Mouse (Mus musculus): Measurements from ENCODE around the gene Klhdc1. TPM values are rescaled to one million over a fixed set of nuclear protein-coding genes. Genes with fewer than 3 reads are reported as not detected.

Klhdc1 gene
- total RNA-seq (2012; rRNA removed) (0.23 and 0.26 TPM in 2 replicates), polyA plus RNA-seq (2012; ENCODE audit: insufficient read depth in 1 of 2, insufficient read length in 2 of 2, low read depth in 1 of 2, low replicate concordance in 2 of 2, missing spikeins in 1 of 2) (1 to 10 TPM in 1 of 2 experiments, not detected in 1; 1.1 TPM)

DNA sequence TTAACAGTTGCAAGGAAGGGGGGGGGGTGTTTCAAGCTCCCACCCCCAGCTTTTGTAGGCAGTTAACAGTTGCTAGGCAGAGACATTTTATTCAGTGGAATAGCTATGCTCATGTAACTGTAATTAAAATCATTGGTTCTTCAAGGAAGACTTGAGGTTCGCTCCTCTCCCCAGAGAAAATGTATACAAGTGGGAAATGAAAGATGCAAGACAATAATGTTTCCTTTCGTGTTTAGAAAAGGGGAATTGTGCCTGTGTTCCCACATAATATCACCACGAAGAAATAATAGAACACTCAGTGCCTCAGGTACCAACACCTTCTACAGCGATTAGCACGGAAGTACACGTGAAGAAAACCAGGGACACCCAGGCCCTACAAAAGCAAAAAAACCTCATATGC is at the start of gene Klhdc1:
Gene Klhdc1 (plus strand): TSS at position 301 of the 400 bp plus-strand sequence.
- no peaks in the 10 kb centered on the region; a peak in 1 of 4 replicates for H3K4me1 ChIP-seq (ENCODE audit: control insufficient read depth in 1 of 2, insufficient read depth in 2 of 2, low read length in 2 of 2)
- peaks cover 0 to 7% of the 10 kb centered on the region in 2 experiments; a peak in 3 of 4 replicates for H3K27me3 ChIP-seq (ENCODE audit: control insufficient read depth in 1 of 2, insufficient read depth in 2 of 2, low read length in 2 of 2)
- no peaks in the 10 kb centered on the region for H3K79me2 ChIP-seq (ENCODE audit: control insufficient read depth, insufficient read depth, low read length, poor library complexity)
- no peak within 1 kb of the TSS for H3K27ac ChIP-seq (ENCODE audit: control insufficient read depth, low read depth, low read length)
- no peaks in the 10 kb centered on the region for H3K9me3 ChIP-seq (replicated peaks; ENCODE audit: insufficient read depth, low read length)
- peak within 1 kb of the TSS; percentile 66 for H3K9ac ChIP-seq (ENCODE audit: control insufficient read depth, low read depth, low read length, poor library complexity, severe bottlenecking)
- H3K36me3 ChIP-seq (ENCODE audit: control insufficient read depth in 1 of 2, insufficient read depth in 2 of 2, low read length in 2 of 2) = no peaks in the 10 kb centered on the region
- TF ChIP-seq POLR2AphosphoS5 (IDR thresholded peaks at IDR 0.05; ENCODE audit: borderline replicate concordance, low read depth, low read length) = no peak
- TF ChIP-seq JUND (IDR thresholded peaks at IDR 0.05; ENCODE audit: low read depth, low read length) = no peak
- TF ChIP-seq POLR2A (IDR thresholded peaks at IDR 0.05; ENCODE audit: control insufficient read depth in 1 of 2, insufficient read depth in 1 of 2, low read depth in 1 of 2, low read length in 2 of 2, poor library complexity in 1 of 2) = no peak
- no peak for TF ChIP-seq MAFK (IDR thresholded peaks at IDR 0.05; ENCODE audit: borderline replicate concordance, low read depth, low read length)
- no peak for TF ChIP-seq HCFC1 (IDR thresholded peaks at IDR 0.05; ENCODE audit: low read depth, low read length)
- TF ChIP-seq MEF2A (IDR thresholded peaks at IDR 0.05; ENCODE audit: extremely low read depth, insufficient replicate concordance, low read depth, low read length, poor library complexity, severe bottlenecking) = no peak
- TF ChIP-seq ETS1 (IDR thresholded peaks at IDR 0.05; ENCODE audit: low read depth, low read length) = no peak
- TF ChIP-seq MXI1 (IDR thresholded peaks at IDR 0.05; ENCODE audit: low read depth, low read length) = no peak
- no peak for TF ChIP-seq MAX (IDR thresholded peaks at IDR 0.05; ENCODE audit: low read length)
- no peak for TF ChIP-seq MYC (IDR thresholded peaks at IDR 0.05; ENCODE audit: low read depth, low read length)
- no peak for TF ChIP-seq RCOR1 (IDR thresholded peaks at IDR 0.05; ENCODE audit: low read depth, low read length)
- no peak for TF ChIP-seq USF1 (IDR thresholded peaks at IDR 0.05; ENCODE audit: low read depth, low read length)
- no peak for TF ChIP-seq CHD1 (IDR thresholded peaks at IDR 0.05; ENCODE audit: low read depth, low read length)
- TF ChIP-seq MYB (IDR thresholded peaks at IDR 0.05; ENCODE audit: low read depth, low read length) = no peak
- TF ChIP-seq GABPA (IDR thresholded peaks at IDR 0.05; ENCODE audit: low read depth, low read length) = no peak
- no peak for TF ChIP-seq ZNF384 (IDR thresholded peaks at IDR 0.05; ENCODE audit: low read depth, low read length)
- peak within 1 kb of the TSS; percentile 48 to 64 for H3K4me3 ChIP-seq (ENCODE audit: control insufficient read depth in 1 of 2, insufficient read depth in 1 of 2, low read depth in 2 of 2, low read length in 2 of 2)
- no peak for DNase-seq (ENCODE audit: low read depth, low spot score)

DNA sequence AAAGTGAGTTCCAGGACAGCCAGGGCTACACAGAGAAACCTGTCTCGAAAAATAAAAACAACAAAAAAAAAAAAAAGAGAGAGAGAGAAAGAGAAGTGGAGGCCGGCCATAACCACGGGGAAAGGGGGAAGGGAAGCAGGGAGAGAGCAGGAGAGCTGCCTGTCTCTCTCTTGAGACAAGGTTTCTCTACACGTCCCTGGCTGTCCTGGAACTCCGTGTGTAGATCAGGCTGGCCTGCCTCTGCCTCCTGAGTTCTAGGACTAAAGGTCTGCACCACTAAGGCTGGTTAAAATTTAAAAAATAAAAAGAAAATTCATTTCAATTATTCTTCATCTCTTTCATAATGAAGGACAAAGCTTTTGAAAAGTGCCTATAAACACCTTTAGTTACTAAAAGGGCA is 49.6 kb upstream of the Klhdc1 start:
- H3K4me3 ChIP-seq (ENCODE audit: control insufficient read depth in 1 of 2, insufficient read depth in 1 of 2, low read depth in 2 of 2, low read length in 2 of 2) = no peak overlapping the region
- H3K27ac ChIP-seq (ENCODE audit: control insufficient read depth, low read depth, low read length) = no peak overlapping the region
- H3K36me3 ChIP-seq (ENCODE audit: control insufficient read depth in 1 of 2, insufficient read depth in 2 of 2, low read length in 2 of 2) = peaks cover 6 to 16% of the 10 kb centered on the region in 2 experiments
- no peak overlapping the region for H3K9ac ChIP-seq (ENCODE audit: control insufficient read depth, low read depth, low read length, poor library complexity, severe bottlenecking)
- peaks cover 2 to 11% of the 10 kb centered on the region in 2 experiments for H3K4me1 ChIP-seq (ENCODE audit: control insufficient read depth in 1 of 2, insufficient read depth in 2 of 2, low read length in 2 of 2)
- peaks cover 35% of the 10 kb centered on the region for H3K79me2 ChIP-seq (ENCODE audit: control insufficient read depth, insufficient read depth, low read length, poor library complexity)
- H3K9me3 ChIP-seq (replicated peaks; ENCODE audit: insufficient read depth, low read length) = no peaks in the 10 kb centered on the region
- DNase-seq (ENCODE audit: low read depth, low spot score) = no peak
- no peak for TF ChIP-seq HCFC1 (IDR thresholded peaks at IDR 0.05; ENCODE audit: low read depth, low read length)
- no peak for TF ChIP-seq MYB (IDR thresholded peaks at IDR 0.05; ENCODE audit: low read depth, low read length)
- no peak for TF ChIP-seq MXI1 (IDR thresholded peaks at IDR 0.05; ENCODE audit: low read depth, low read length)
- no peak for TF ChIP-seq NRF1 (IDR thresholded peaks at IDR 0.05; ENCODE audit: insufficient read depth, low read depth, low read length, poor library complexity, severe bottlenecking)
- TF ChIP-seq MEF2A (IDR thresholded peaks at IDR 0.05; ENCODE audit: extremely low read depth, insufficient replicate concordance, low read depth, low read length, poor library complexity, severe bottlenecking) = no peak
- TF ChIP-seq CTCF (IDR thresholded peaks at IDR 0.05 in 2 of 3, conservative IDR thresholded peaks at IDR 0.05 in 1 of 3; ENCODE audit: control insufficient read depth in 1 of 3, insufficient read depth in 1 of 3, low read depth in 2 of 3, low read length in 3 of 3, poor library complexity in 1 of 3, severe bottlenecking in 1 of 3) = no peak
- TF ChIP-seq ZKSCAN1 (IDR thresholded peaks at IDR 0.05; ENCODE audit: low read depth, low read length) = no peak
- TF ChIP-seq USF2 (IDR thresholded peaks at IDR 0.05; ENCODE audit: borderline replicate concordance in 1 of 2, insufficient read depth in 1 of 2, low read depth in 1 of 2, low read length in 2 of 2) = no peak
- no peak for TF ChIP-seq ZMIZ1 (IDR thresholded peaks at IDR 0.05; ENCODE audit: low read depth, low read length)
- no peak for TF ChIP-seq MAZ (IDR thresholded peaks at IDR 0.05; ENCODE audit: low read depth, low read length)
- TF ChIP-seq KAT2A (conservative IDR thresholded peaks at IDR 0.05; ENCODE audit: low read depth, low read length) = no peak
- TF ChIP-seq MAFK (IDR thresholded peaks at IDR 0.05; ENCODE audit: borderline replicate concordance, low read depth, low read length) = no peak
- no peak for TF ChIP-seq POLR2A (IDR thresholded peaks at IDR 0.05; ENCODE audit: control insufficient read depth in 1 of 2, insufficient read depth in 1 of 2, low read depth in 1 of 2, low read length in 2 of 2, poor library complexity in 1 of 2)
- TF ChIP-seq TCF12 (IDR thresholded peaks at IDR 0.05; ENCODE audit: low read depth, low read length) = no peak
- TF ChIP-seq GATA1 (IDR thresholded peaks at IDR 0.05; ENCODE audit: low read depth, low read length) = no peak
- no peak for TF ChIP-seq RAD21 (IDR thresholded peaks at IDR 0.05; ENCODE audit: low read depth, low read length)
- no peak for TF ChIP-seq E2F4 (IDR thresholded peaks at IDR 0.05; ENCODE audit: borderline replicate concordance, low read depth, low read length)
- no peak for TF ChIP-seq ZC3H11A (IDR thresholded peaks at IDR 0.05; ENCODE audit: low read depth, low read length)
- no peak for TF ChIP-seq TAL1 (IDR thresholded peaks at IDR 0.05; ENCODE audit: low read length)
- no peak for TF ChIP-seq MYC (IDR thresholded peaks at IDR 0.05; ENCODE audit: low read depth, low read length)
- H3K27me3 ChIP-seq (ENCODE audit: control insufficient read depth in 1 of 2, insufficient read depth in 2 of 2, low read length in 2 of 2) = no peaks in the 10 kb centered on the region

Data from MEL (cell line).